Mouse (Mus musculus): ENCODE data around the gene Dync1i1.

The Dync1i1 gene

GRCm38 (mm10) chr6:5770283-5770682, 44.8 kb downstream of the Dync1i1 start:
- no peak for DNase-seq (ENCODE audit: low spot score in 2 of 2)

GRCm38 (mm10) chr6:5775461-5775860, 50.0 kb downstream of the Dync1i1 start:
- DNase-seq (ENCODE audit: low spot score in 2 of 2): peak; percentile 36 to 55

GRCm38 (mm10) chr6:5781752-5782151, 56.3 kb downstream of the Dync1i1 start:
- DNase-seq (ENCODE audit: low spot score in 2 of 2): no peak

- no peak for DNase-seq (ENCODE audit: low spot score in 2 of 2)
Observed at GRCm38 (mm10) chr6:5783830-5784229, 58.4 kb downstream of the Dync1i1 start.

GRCm38 (mm10) chr6:5790607-5791006, 65.2 kb downstream of the Dync1i1 start:
- DNase-seq (ENCODE audit: low spot score in 2 of 2): no peak

GRCm38 (mm10) chr6:5794106-5794753, 68.8 kb downstream of the Dync1i1 start:
- DNase-seq (ENCODE audit: low spot score in 2 of 2): no peak

- no peak for DNase-seq (ENCODE audit: low spot score in 2 of 2)
Observed at GRCm38 (mm10) chr6:5795314-5795713, 69.9 kb downstream of the Dync1i1 start.

GRCm38 (mm10) chr6:5802124-5802839, 76.8 kb downstream of the Dync1i1 start:
- DNase-seq (ENCODE audit: low spot score in 2 of 2): no peak

GRCm38 (mm10) chr6:5802840-5803491, 77.5 kb downstream of the Dync1i1 start:
- peak in 1 of 2 experiments; percentile 37 for DNase-seq (ENCODE audit: low spot score in 2 of 2)

- no peak for DNase-seq (ENCODE audit: low spot score in 2 of 2)
Observed at GRCm38 (mm10) chr6:5808008-5808421, 82.6 kb downstream of the Dync1i1 start.

GRCm38 (mm10) chr6:5812076-5812475, 86.6 kb downstream of the Dync1i1 start:
- DNase-seq (ENCODE audit: low spot score in 2 of 2): no peak

- no peak for DNase-seq (ENCODE audit: low spot score in 2 of 2)
Observed at GRCm38 (mm10) chr6:5819674-5820073, 94.2 kb downstream of the Dync1i1 start.

GRCm38 (mm10) chr6:5825461-5825860, 100.0 kb downstream of the Dync1i1 start:
- DNase-seq (ENCODE audit: low spot score in 2 of 2): no peak

- DNase-seq (ENCODE audit: low spot score in 2 of 2): no peak
Observed at GRCm38 (mm10) chr6:5827064-5827463, 101.6 kb downstream of the Dync1i1 start.

- no peak for DNase-seq (ENCODE audit: low spot score in 2 of 2)
Observed at GRCm38 (mm10) chr6:5828409-5828974, 103.1 kb downstream of the Dync1i1 start.

- no peak for DNase-seq (ENCODE audit: low spot score in 2 of 2)
Observed at GRCm38 (mm10) chr6:5829148-5829547, 103.7 kb downstream of the Dync1i1 start.

GRCm38 (mm10) chr6:5830717-5831116, 105.3 kb downstream of the Dync1i1 start:
- DNase-seq (ENCODE audit: low spot score in 2 of 2): no peak

GRCm38 (mm10) chr6:5831233-5831632, 105.8 kb downstream of the Dync1i1 start:
- no peak for DNase-seq (ENCODE audit: low spot score in 2 of 2)

- DNase-seq (ENCODE audit: low spot score in 2 of 2): peak; percentile 52 to 55
Observed at GRCm38 (mm10) chr6:5832838-5833237, 107.4 kb downstream of the Dync1i1 start.

GRCm38 (mm10) chr6:5842466-5842865, 117.0 kb downstream of the Dync1i1 start:
- no peak for DNase-seq (ENCODE audit: low spot score in 2 of 2)

- no peak for DNase-seq (ENCODE audit: low spot score in 2 of 2)
Observed at GRCm38 (mm10) chr6:5846154-5846553, 120.7 kb downstream of the Dync1i1 start.

- DNase-seq (ENCODE audit: low spot score in 2 of 2): no peak
Observed at GRCm38 (mm10) chr6:5854048-5854836, 128.8 kb downstream of the Dync1i1 start.

Measured in right cerebral cortex, postnatal 10 days (tissue).